Mouse (Mus musculus) thymus, adult 2 months (tissue): ENCODE results near the gene Tbcb. TPM values are rescaled to one million over a fixed set of nuclear protein-coding genes. Genes with fewer than 3 reads are reported as not detected.
A peak's percentile ranks its signal among the peaks of the same experiment; 100 is the strongest.

Experiments
- DNase-seq: peaks from one replicate; pipeline ENCODE4 v3.0.0; 2021
- H3K27ac ChIP-seq: fragments of 200-500 bp; 2 replicates; pipeline ENCODE4 v1.5.1; 2012; ENCODE audit warnings: low read length, control low read depth; ENCODE audit not compliant: control insufficient read depth, insufficient read depth
- H3K27me3 ChIP-seq: fragments of 200-500 bp; 2 replicates; pipeline ENCODE4 v1.6.1; 2012; ENCODE audit warnings: mild to moderate bottlenecking, low read length, moderate library complexity, mixed read lengths; ENCODE audit not compliant: control insufficient read depth, insufficient read depth
- H3K36me3 ChIP-seq: fragments of 200-500 bp; 2 replicates; pipeline ENCODE4 v1.6.1; 2012; ENCODE audit warnings: mild to moderate bottlenecking, low read length, moderate library complexity; ENCODE audit not compliant: control insufficient read depth, insufficient read depth
- H3K4me1 ChIP-seq: fragments of 200-500 bp; replicated peaks from 2 replicates; pipeline ENCODE4 v1.6.1; 2012; ENCODE audit warnings: low read length; ENCODE audit not compliant: control insufficient read depth, insufficient read depth
- H3K4me3 ChIP-seq: fragments of 200-500 bp; 2 replicates; pipeline ENCODE4 v1.5.1; 2012; ENCODE audit warnings: mild to moderate bottlenecking, low read length, control low read depth, moderate library complexity; ENCODE audit not compliant: control insufficient read depth, insufficient read depth
- CTCF ChIP-seq: fragments of 200-500 bp; IDR thresholded peaks from 2 replicates; pipeline ENCODE4 v1.5.1; 2012; ENCODE audit warnings: mild to moderate bottlenecking, control low read depth, low read length, moderate library complexity, borderline replicate concordance; ENCODE audit not compliant: control insufficient read depth, poor library complexity, insufficient read depth; ENCODE audit errors: extremely low read depth
- POLR2A ChIP-seq: fragments of 200-500 bp; IDR thresholded peaks from 2 replicates; pipeline ENCODE4 v1.6.1; 2012; ENCODE audit warnings: mild to moderate bottlenecking, low read length, control low read depth, moderate library complexity; ENCODE audit not compliant: control insufficient read depth, poor library complexity, insufficient read depth; ENCODE audit errors: extremely low read depth
- WGBS: fragments of 180-500 bp; shearing (Covaris S2); methylation state at CpG from one replicate; pipeline ENCODE4 v1.1.7; 2018; 5-methylcytosine and 5-hydroxymethylcytosine counted together
- polyA plus RNA-seq: library from polyadenylated mRNA; depleted of rRNA; stranded (reverse); fragments of >200 nt; gene quantifications from 2 replicates; pipeline ENCODE4 v1.2.3, GENCODE M21; 2012

Tbcb gene
- polyA plus RNA-seq, 1 experiment, result 47.1 TPM

DNA sequence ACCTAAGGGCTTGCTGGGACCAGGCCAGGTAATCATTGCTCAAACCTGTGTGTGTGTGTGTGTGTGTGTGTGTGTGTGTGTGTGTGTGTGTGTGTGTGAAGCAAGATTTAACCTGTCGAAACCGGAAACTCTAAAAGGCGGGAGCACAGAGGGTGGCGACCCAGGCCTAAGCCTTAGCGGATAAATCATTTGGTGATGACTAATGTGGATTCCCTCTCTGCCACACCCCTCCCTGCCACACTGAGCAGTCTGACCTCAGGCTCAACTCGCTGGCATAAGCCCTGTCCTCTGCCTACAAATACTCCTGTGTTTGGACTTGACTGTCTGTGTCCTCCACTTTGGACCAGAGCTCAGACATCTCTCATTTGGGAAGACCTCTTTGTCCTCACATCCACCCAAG is 35.9 kb downstream of the Tbcb start:
- WGBS, result 88% methylated on average over 6 of the region's 6 CpGs
- Histone ChIP-seq H3K4me1 (peaks cover 12% of the 10 kb centered on the region), H3K4me3 (no peak overlapping the region), H3K27ac (no peak overlapping the region), H3K36me3 (peaks cover 5% of the 10 kb centered on the region; the same call in 1 of the 2 replicates), H3K27me3 (no peaks in the 10 kb centered on the region)
- TF ChIP-seq CTCF, result no peak
- no peak for TF ChIP-seq POLR2A
- no peak for DNase-seq

- no peak for DNase-seq
- Histone ChIP-seq H3K4me3 (no peak overlapping the region), H3K27ac (no peak overlapping the region), H3K36me3 (peaks cover 5% of the 10 kb centered on the region; the same call in 1 of the 2 replicates), H3K4me1 (peaks cover 12% of the 10 kb centered on the region), H3K27me3 (no peaks in the 10 kb centered on the region)
- 81% methylated on average over 6 of the region's 6 CpGs for WGBS
- no peak for TF ChIP-seq CTCF
- TF ChIP-seq POLR2A, result no peak
Measured at GRCm38 (mm10) chr7:30195461-30195860, 36.6 kb downstream of the Tbcb start.

GRCm38 (mm10) chr7:30194884-30195283 is 37.2 kb downstream of the Tbcb start:
- Histone ChIP-seq H3K36me3 (peaks cover 5% of the 10 kb centered on the region; the same call in 1 of the 2 replicates), H3K27ac (peak overlapping the region; percentile 41; the same call in 1 of the 2 replicates), H3K4me3 (peak overlapping the region; percentile 96), H3K27me3 (no peaks in the 10 kb centered on the region), H3K4me1 (peaks cover 12% of the 10 kb centered on the region)
- TF ChIP-seq POLR2A (no peak), CTCF (0 out of 2 replicates have a peak, but pooled peaks have one; percentile 27)
- peak; percentile 93 for DNase-seq
- WGBS, result under 1% methylated on average over 28 of the region's 28 CpGs

DNA sequence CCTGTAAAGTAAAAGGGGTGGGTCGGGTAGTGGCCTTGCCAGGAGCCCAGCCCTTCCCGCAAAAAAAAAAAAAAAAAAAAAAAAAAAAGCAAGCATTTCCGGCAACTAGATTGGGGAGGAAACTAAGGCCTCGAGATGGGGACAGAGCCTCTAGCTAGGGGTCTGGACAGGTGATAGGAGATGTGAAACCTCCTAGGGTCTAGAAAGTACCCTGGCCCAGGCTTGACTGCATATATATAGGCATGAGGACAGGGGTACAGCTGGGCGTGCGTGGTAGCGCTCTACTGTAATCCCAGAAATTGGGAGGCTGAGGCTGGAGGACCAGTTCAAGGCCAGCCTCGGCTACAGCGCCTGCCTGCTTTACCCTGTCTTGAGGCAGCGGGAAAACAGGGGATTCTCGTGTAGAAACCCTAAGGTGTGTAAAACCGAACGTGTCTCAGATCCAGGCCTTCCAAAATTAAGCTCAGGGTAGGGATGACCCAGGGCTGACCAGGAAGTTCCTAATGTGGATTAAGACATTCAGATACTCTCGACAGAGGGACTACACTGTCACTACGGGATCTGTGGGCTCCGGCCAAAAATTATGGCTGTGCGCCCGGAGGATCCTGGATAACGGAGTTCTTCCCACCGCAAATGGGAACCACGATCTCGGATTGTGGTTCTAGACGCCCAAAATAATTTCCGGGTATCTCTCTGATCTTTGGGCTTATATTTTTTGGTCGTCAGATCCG is 37.8 kb downstream of the Tbcb start:
- Histone ChIP-seq H3K27me3 (no peaks in the 10 kb centered on the region), H3K27ac (peak overlapping the region; percentile 41; the same call in 1 of the 2 replicates), H3K36me3 (peaks cover 5% of the 10 kb centered on the region; the same call in 1 of the 2 replicates), H3K4me1 (peaks cover 12% of the 10 kb centered on the region), H3K4me3 (peak overlapping the region; percentile 96)
- no peak for TF ChIP-seq POLR2A
- TF ChIP-seq CTCF, result no peak
- WGBS, result under 1% methylated on average over 26 of the region's 26 CpGs
- peak; percentile 32 for DNase-seq

DNA sequence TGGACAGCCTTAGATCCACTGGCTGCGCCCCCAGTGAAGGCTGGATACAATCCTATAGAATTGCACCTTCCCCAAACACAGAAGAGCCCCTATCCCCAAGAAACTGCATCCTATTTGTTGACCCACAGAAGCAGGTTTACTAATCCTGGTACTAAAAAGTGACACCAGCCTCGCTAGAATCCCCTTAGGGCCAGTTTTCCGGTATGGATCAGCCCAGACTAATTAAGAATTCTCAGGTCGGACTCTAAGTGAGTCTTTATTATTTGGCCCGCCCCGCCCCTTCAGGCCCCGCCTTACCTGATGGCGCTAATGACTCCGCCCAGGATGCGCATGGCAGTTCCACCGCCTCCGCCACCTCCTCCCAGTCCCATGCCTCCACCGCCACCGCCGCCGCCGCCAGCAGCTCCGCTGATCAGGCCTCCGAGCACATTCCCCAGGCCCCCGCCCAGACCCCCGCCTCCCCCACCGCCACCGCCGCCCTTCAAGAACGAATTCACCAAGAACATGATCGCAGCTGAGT is 38.4 kb downstream of the Tbcb start:
- DNase-seq, result peak; percentile 55
- no peaks in the 10 kb centered on the region for H3K27me3 ChIP-seq
- WGBS, result 4% methylated on average over 26 of the region's 26 CpGs
- peaks cover 12% of the 10 kb centered on the region for H3K4me1 ChIP-seq
- no peak overlapping the region; the same call in 1 of the 2 replicates for H3K27ac ChIP-seq
- TF ChIP-seq POLR2A (no peak), CTCF (no peak)
- H3K36me3 ChIP-seq, result peaks cover 11% of the 10 kb centered on the region; the same call in 1 of the 2 replicates
- peak overlapping the region; percentile 96 for H3K4me3 ChIP-seq

DNA sequence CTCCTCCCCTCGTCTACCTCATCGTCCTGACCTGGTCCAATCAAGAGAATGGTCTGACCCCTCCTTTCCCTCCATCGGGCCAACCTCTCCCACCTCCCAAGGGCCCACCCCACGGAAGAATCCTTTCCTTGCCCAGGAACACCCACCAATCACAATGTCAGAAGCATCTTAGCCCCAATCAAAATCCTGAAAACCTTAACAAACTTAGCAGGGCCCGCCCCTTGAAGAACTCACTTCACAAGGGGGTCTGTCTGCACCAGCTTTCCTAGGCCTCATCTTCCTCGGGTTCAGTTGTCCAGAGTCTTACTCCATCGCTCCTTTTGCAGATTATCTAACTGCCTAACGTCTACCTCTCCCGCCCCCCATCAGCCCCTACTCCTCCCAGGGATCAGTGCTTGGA is 39.1 kb downstream of the Tbcb start:
- Histone ChIP-seq H3K36me3 (peaks cover 13% of the 10 kb centered on the region; the same call in 1 of the 2 replicates), H3K4me1 (peaks cover 12% of the 10 kb centered on the region), H3K27ac (no peak overlapping the region), H3K27me3 (no peaks in the 10 kb centered on the region), H3K4me3 (no peak overlapping the region)
- TF ChIP-seq POLR2A (no peak), CTCF (no peak)
- WGBS, result 85% methylated on average over 9 of the region's 9 CpGs
- no peak for DNase-seq
